Mouse (Mus musculus) brain, embryonic 14.5 days (tissue): Measurements from ENCODE around the gene Plin5.

Experiments
- CTCF ChIP-seq: fragments of 200-500 bp; IDR thresholded peaks from 2 replicates; pipeline ENCODE4 v1.5.1; 2012; ENCODE audit warnings: inconsistent platforms, mild to moderate bottlenecking, moderate library complexity, borderline replicate concordance; ENCODE audit not compliant: insufficient read depth, insufficient read length; ENCODE audit errors: extremely low read depth
- POLR2A ChIP-seq: fragments of 200-500 bp; IDR thresholded peaks from 2 replicates; pipeline ENCODE4 v1.6.1; 2012; ENCODE audit warnings: mild to moderate bottlenecking, inconsistent platforms, borderline replicate concordance; ENCODE audit not compliant: poor library complexity, insufficient read depth, insufficient read length, severe bottlenecking; ENCODE audit errors: extremely low read depth

- TF ChIP-seq POLR2A (no peak), CTCF (no peak)
These were observed 36.4 kb downstream of the Plin5 start for GRCm38 (mm10) chr17:56080781-56081585.
